Mouse (Mus musculus) spleen, postnatal 14 days (tissue): Measurements from ENCODE around the gene AL607142.1.

Source experiments
- DNase-seq, 2 experiments: peaks; one replicate each; pipeline ENCODE4 v3.0.0; 2021 to 2022; ENCODE audit warnings: low spot score in 2 of 2

The AL607142.1 gene

DNA sequence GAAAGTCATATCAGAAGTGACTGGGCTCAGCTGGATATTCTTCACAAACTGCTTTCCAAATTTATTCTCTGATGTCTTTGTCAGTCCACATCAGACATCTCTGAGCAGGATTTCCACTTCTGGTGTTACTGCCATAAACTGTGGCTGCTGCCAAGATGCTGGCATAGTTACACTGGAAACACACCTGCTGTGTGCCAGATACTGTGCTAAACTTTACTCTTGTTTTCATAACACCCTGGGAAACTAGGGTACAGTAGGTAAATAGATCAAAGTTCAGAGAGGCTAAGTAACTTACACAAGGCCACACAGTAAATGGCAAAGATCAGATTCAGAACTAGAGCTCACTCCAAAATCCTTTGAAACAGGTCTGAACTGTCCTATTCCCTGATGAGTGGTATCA, 36.4 kb downstream of the AL607142.1 start:
- no peak for DNase-seq

DNA sequence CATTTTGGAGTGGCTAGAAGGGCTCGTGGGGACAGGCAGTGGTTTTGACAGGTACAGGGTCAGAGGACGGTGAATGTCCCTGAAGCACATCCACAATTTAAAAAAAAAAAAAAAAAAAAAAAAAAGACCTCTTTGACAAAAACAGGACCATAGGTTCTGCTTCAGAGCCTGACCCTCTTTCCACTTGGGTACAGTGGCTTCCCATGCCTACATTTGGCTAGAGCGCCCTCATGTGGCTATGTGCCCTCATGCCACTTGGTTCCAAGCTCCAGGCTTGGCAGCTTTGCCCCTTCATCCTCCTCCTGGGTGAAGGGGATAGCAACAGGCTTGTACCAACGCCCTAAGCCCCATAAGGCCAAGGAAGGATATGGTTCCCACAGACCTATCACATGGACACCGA, 39.8 kb downstream of the AL607142.1 start:
- peak; percentile 41 to 61 for DNase-seq

DNA sequence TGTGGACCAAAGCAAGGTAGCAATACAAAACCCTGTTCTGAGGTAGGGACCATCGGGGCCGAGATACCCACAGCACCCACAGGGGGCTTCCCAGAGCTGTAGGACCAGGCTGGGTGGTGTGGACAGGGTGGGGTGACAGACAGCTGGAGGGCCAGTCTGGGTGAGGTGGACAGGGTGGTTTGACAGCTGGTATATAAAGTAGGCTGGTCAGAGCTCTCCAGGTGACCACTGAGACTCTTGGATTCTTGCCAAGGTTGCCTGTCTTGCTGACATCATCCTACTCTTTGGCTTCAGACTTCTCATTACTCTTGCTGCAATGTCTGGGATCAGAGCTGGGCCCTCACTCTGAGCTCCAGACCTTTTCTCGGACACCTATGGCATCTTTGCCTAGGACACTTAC, 41.6 kb downstream of the AL607142.1 start:
- no peak for DNase-seq

DNA sequence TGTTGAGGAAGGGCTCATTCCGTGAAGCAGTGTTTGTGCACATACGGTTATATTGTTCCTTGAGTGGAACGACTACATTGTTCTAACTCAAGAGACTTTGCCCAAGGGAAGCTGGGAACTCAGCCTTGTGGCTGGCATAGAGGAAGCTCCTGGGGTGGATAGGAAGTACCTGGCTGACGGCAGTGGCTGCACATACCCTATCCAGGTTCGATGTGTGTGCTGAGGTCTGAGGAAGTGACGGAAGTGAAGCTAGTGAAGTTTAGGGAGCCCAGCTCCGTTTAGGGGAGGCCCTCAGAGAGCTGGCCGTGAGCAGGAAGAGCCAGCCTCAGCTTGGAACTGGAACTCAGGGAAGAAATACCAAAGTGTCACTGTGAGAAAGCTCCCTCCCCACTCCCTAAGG, 43.0 kb downstream of the AL607142.1 start:
- DNase-seq = no peak

DNA sequence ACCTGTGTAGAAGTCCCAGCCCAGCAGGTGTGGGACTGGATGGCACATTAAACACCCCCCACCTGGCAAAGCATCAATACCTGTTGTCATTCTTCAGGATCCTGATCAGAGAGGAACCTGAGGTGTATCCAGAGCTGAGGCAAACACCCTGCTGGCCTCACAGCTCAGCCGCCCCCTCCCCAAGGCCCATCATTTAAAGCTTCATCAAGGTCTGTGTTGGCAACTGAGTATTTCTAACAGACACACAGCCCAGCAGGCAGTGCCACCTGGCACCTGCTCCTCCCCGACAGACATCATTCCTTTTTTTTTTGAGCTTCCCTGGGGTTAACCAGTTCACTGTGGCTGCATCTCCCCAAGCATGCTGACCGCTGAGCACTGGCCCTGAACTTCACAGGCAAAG, 50.7 kb downstream of the AL607142.1 start:
- no peak for DNase-seq

DNA sequence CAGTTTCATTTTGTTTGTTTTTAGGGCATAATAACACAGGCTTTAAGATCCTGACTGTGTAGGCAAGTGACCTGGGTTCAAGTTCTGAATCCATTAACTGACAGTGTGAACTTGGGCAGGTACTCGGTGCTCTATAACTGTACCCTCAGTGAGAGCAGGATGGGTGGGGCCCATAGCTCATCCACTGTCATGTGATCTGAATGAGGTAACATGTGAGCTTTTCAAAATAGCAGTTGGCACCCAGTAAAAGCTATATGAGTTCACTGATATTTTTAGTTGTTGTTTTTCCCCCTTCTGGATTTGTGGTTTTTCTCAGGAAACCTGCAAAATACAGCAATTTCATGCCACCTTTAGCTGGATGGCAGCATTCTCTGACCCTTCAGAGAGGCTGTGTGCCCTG, 51.5 kb downstream of the AL607142.1 start:
- DNase-seq = no peak

DNA sequence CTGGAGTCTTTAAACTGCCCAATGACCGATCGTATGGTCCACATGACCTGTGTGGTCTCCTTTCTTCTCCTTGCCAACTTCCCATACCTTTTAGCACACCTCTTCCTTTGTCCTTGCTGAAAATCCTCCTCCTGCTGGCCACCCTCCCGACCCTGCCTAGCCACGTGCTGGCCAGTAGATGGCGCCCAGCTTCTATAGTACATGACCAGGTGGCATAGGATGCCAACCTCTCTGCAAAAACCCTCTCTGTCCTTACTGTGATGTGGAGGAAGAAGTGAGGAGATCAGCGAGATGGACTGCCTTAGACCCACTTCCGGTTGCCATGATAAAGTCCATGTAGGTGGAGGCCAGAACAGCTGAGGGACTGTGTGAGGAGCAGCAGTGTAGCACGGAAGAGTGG, 55.5 kb downstream of the AL607142.1 start:
- DNase-seq = no peak

DNA sequence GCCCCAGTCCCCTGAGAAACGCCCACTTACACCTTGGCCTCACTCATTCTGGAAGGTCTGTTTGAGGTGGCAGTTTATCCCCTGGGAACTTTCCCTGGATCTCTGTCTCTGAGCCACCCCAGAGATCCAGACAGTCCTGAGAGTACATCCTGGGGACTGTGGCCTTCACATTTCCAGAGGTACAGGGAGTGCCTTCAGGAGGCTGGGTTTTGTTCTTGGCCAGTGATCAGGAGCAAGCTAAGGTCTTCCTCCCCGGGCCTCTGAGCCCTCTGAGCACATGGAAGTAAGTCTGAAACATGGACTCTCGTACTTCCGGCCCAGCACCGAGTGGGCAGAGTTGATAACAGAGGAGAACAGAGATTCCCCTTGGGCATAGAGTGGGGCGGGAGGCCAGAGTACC, 59.9 kb downstream of the AL607142.1 start:
- DNase-seq = no peak

DNA sequence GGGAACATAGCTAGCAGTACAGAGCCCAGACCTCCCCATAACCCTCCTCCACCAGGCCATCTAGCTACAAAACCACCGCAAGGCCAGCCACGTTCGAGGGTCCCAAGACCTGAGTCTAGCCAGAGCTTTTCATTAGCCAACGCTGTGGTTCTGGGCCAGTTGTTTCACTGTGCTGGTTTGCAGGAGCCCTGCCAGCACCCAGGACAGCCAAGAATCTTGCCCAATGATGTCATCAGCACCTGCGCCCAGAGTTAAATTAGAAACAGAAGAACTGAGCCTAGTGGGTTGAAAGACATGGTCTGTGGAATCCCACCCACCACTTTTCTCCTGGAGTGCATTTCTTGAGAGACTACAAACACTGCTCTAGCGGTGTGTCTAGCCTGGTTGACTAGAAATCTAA, 61.3 kb downstream of the AL607142.1 start:
- DNase-seq = no peak

DNA sequence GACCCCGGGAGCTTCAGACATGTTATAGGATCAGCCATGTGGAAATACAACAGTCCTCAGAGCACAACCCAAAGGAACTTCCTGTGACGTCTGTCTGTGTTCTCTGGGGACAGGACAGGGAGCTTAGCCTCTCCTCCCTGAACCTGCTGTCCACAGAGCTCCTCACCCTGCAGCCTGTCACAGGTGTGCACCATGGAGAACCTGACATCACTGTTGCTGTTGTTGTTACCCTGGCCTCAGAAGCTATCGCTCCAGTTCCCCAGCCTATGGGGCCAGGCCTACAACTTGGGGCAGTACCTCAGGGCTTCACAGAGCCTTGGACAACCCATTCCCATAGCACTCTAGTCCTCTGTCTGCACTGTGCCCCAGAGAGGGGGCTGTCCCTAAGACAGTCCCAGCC, 62.5 kb downstream of the AL607142.1 start:
- no peak for DNase-seq

DNA sequence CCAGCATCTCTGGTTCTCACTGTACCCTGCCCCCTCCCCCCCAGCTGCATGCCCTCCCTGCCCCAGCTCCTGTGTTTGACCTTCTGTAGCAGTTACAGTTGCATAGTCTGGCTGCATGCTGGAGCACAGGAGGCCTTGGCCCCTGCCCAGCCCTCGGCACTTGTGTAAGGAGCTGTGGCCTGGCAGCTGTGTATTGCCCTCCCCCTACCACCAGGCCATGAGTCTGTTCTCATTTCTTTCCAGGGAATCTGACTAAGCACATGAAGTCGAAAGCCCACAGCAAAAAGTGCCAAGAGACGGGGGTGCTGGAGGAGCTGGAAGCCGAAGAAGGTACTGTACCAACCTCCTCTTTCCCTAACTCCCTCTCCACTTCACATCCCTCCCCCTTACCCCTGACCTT, 63.2 kb downstream of the AL607142.1 start:
- DNase-seq = no peak

DNA sequence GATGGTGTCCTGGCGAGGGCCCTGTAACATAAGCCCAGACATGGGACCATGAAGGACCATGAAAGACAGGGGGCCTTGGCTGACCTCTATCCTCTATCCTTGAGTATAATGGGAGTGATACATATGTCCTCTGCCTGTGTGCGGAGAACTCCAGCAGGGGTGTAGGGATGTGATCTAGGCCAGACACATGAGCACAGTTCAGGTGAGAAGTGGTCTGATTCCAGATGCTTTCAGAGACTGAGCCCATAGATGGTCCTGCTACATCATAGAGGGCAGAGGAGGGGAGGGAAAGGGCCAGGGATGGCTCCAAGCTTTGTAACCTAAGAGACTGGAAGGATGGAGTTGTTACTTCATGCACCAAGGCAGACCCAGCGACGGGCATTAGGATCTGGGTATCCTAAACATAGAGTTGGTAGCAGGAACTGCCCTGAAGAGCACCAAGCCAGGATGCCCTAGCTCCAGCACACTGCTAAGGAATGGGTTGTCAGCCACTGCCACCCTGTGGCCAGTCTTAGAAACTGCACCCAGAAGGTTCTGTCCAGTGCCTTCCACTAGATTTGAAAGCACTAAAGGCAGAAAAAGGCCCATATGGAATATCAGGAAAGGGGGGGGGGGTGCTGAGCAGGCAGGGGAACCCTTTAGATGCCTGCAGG, 64.6 kb downstream of the AL607142.1 start:
- DNase-seq = peak in 1 of 2 experiments; percentile 12

DNA sequence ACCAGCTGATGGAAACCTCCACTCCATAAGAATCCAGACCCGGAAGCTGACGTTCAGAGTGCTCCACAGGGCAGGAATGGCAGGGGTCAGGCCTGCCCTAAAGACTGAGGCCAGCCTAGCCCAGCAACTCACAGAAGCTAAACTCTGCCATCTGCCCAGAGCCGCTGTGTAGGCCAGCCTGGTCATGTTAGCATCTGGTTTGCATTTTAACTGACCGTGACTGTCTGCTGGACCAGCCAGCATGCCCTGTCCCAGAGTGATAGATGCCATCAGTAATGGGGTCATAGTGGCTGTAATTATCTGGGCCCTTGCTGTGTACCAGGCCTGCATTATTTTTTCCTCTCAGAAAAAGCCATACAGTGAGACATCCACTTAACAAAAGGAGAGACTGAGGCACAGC, 66.1 kb downstream of the AL607142.1 start:
- DNase-seq = no peak

DNA sequence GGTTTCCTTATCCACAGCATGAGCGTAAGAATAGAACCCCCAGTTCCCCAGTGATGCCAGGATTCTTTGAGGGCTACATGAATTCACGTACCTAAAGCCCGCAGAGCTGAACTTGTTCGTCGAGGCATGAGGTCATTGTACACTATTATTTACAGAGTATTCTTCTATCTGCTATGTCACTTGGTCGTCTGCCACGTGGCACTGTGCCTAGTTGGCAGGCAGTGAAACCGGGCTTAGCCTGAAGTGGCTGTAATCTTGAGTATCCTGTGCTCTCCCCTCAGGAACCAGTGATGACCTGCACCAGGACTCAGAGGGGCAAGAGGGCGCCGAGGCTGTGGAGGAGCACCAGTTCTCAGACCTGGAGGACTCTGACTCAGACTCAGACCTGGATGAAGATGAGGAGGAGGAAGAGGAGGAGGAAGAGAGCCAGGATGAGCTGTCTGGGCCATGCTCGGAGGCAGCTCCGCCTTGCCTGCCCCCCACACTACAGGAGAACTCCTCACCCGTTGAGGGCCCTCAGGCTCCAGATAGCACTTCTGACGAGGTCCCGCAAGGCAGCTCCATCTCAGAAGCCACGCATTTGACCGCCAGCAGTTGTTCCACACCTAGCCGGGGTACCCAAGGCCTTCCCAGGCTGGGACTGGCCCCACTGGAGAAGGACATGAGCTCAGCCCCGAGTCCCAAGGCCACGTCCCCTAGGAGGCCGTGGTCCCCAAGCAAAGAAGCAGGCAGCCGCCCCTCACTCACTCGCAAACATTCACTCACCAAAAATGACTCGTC, 66.8 kb downstream of the AL607142.1 start:
- DNase-seq = no peak

DNA sequence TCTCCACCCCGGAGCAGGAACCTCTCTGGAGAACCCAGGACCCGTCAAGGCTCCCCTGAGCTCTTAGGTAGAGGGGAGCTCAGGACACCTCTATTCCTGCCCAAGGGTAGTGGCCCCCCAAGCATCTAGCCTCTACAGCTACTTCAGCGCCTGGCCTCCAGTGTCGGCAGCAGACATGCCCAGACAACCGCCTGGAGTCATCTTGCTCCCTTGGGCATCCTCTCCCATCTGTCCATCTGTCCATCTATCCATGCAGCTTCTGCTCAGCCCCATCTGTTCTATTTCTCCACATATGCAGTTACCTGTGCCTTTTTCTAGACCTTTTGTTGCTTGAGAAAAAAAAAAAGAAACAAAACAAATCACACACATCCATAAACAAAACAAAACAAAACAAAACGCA, 69.4 kb downstream of the AL607142.1 start:
- DNase-seq = no peak

DNA sequence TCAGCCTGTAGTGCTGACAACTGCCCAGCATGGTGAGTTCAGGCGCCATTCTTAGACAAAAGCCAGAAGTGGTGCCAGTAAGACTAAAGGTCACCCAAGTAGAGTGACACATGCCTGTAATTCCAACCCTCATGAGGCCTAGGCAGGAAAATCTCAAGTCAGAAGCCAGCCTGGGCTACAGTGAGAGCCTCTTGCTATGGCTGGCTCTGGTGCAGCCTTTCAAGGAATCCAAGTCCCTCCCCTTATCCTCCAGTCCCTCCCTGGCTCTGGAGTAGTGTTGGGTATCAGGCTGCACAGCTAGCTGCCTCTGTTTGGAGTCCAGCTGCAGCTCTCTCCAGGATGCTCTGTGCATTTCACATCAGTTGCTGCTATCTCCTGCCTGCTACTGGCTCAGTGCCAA, 77.0 kb downstream of the AL607142.1 start:
- no peak for DNase-seq

DNA sequence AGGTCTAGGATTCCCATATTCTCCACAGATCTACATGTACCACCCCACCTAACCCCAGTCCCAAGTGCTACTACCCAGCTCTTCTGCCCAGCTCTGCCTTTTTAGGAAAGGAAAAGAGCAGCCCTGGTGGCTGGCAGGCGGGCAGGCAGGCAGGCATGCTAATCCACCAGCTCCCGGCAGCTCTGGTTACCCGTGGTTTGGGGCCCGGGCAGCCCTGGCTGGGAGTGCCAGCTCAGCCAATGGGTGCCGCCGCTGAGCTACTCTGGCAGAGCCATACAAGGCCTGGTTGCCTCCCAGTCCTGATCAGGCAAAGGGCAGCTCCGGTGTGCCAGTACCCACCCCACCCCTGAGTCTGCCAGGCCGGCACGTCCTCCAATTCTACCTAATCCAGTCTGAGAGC, 78.1 kb downstream of the AL607142.1 start:
- DNase-seq = no peak
